Mouse (Mus musculus) left cerebral cortex, postnatal 4 days (tissue): ENCODE measurements around the gene Elmo2. TPM values are rescaled to one million over a fixed set of nuclear protein-coding genes. Genes with fewer than 3 reads are reported as not detected.

Source experiments
- DNase-seq: peaks from one replicate; pipeline ENCODE4 v3.0.0-alpha.2; 2022
- intact Hi-C: fragments of 180-260 bp; cut with DNase I; formaldehyde crosslinking; loops from one replicate; pipeline ENCODE4 v1.15.1; 2025
- total RNA-seq, 2 experiments: library from RNA; stranded (reverse); gene quantifications; 2 replicates each; pipeline ENCODE4 v1.2.3; 2021

The Elmo2 gene
- total RNA-seq, 2 experiments from 2014 or later = 79.3 to 80.6 TPM

DNA sequence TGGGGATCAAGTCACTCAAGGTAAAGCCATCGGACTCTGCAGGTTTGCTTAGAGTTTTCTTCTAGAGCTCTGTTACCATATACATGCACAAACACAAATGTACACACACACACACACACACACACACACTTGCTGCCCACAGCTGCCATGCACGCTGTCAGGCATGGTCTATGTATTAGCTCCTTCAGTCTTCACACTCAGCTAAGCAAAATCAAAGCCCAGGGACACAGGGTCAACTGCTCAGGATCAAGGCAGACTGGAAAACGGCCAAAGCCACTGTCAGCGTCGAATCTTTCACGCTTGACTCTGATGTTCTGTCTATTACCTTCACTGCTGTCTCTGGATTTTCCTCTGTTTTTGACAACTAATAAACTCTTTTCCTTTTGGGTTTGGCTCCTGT, 25.4 kb downstream of the Elmo2 start:
- peak; percentile 60 for DNase-seq
- intact Hi-C loops = no loop called here

DNA sequence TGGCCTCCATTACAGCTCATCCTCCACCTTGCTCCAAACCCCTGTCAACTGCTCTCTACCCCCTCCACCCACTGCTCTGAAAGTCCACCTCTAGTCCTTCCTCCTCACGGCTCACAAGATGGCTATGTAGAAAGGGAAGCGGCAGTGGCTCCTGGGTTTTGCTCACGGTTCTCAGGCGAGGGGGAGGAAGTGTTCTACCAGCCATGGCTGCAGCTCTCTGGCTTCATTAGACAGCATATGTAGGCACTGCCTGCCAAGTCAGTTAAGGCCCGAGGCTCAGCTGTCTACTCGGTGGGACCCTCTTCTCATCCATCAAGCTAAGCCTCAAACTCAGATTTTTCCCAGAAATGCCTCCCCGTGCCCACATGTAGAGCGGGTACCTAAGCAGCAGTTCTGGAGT, 25.9 kb downstream of the Elmo2 start:
- intact Hi-C loops = no loop called here
- peak; percentile 77 for DNase-seq

DNA sequence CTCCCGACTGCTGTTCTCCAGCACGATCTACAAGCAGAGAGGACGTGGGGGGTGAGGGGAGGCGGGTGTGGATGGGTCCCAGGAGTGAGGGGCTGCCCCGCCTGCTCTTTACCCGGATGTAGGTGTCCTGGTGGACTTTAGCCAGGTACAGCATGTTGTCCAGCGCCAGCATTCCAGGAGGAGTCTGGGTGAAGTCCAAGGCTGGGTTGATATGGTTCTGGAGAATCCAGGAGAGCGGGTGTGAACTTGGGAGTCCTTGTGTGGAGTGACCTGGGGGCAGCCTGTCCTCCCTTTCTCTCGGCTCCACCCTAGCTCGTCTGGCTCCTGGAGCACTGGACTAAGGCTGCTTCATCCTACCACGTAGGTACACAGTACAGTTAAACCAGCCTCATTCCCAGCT, 28.9 kb downstream of the Elmo2 start:
- DNase-seq = no peak
- intact Hi-C loops = no loop called here

DNA sequence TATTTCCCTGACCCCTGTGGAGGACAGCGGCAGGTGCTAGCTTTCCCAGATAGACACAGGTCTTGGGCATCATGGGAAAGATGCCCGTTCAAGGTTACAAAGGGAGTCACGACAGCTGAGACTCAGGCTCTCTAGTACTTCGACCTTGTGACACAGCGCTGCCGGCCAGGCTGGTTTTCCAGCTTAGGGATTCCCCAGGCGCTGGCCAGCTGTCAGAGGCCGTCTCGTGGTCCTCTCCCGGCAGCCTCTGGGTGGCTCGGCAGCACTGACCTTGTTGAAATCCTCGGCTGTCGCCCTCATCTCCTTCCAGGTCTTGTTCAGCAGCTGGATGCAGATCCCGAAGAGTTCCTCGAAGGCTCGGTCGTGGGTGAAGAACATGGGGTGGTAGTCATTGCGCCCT, 29.7 kb downstream of the Elmo2 start:
- DNase-seq = no peak
- intact Hi-C loops = no loop called here

DNA sequence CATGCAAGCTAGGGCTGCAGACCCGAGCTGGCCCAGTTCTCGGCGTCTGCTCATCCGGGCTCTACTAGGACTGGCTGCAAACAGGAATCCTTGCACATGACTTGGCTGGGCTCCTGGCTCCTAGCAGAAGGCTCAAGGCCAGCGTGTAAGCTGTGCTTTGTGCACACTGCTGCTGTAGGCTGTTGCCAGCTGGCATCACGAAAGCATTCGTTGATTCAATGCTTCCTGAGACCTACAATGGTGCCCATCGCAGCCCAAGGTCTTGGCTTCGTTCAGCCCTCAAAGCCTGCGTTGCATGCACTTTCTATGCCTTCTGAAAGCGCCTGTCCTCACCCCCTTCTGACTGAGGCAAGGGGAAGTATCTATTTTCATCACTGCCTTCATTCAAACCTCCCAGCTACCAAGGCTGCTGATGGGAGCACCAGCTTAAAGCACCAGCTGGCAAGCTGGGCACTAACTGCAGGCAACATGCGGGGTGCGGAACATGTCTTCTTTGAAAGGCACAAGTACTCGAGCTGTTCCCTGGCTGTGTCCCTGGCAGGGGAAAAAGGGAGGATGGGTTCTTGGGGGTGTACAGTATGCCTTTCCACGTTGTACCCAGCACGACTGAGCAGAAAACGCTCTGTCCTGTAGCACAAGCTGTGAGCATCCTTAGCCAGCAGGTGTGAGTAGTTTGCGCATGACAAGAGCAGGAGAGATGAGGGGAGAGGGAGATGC, 37.8 kb downstream of the Elmo2 start:
- intact Hi-C loops = no loop called here
- DNase-seq = peak; percentile 98

DNA sequence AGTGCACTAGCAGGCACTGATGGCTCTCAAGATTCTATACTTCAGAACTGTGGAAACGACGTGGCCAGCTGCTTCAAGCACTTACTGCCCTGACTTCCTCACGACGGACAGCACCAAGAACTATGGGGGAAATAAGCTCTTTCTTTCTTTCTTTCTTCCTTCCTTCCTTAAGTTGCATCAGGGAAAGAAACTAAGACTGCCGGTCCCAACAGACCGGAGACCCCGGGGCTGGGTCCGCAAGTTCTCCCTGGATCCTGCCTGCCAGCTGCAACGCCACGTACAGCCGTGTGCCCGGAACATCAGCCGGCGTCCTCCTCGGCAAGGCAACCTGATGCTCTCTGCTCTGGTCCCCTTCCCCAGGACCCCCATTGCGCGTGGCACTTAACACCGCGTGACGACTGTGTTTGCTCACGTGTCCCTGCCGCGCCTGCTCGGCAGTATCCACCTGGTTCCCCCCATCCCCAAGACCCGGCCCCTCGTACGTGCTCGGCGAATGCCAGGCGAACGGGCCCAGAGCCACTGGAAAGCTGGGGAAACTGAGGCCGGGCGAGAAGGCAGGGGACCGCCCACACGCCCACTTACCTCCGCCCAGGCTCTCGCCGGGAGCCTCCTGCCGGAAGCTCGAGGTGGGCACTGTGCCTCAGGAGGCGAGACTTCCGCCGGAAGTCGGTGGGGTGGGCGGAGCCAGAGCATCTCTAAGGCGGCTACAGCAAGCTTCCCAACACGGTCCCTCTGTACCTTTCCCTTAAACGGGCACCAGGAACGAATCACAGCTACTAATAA, 38.9 kb downstream of the Elmo2 start, which contains the start of gene Slc35c2:
Gene Slc35c2, minus strand, starts transcription at position 668 of the 783 bp plus-strand sequence.
- intact Hi-C loops = no loop called here

DNA sequence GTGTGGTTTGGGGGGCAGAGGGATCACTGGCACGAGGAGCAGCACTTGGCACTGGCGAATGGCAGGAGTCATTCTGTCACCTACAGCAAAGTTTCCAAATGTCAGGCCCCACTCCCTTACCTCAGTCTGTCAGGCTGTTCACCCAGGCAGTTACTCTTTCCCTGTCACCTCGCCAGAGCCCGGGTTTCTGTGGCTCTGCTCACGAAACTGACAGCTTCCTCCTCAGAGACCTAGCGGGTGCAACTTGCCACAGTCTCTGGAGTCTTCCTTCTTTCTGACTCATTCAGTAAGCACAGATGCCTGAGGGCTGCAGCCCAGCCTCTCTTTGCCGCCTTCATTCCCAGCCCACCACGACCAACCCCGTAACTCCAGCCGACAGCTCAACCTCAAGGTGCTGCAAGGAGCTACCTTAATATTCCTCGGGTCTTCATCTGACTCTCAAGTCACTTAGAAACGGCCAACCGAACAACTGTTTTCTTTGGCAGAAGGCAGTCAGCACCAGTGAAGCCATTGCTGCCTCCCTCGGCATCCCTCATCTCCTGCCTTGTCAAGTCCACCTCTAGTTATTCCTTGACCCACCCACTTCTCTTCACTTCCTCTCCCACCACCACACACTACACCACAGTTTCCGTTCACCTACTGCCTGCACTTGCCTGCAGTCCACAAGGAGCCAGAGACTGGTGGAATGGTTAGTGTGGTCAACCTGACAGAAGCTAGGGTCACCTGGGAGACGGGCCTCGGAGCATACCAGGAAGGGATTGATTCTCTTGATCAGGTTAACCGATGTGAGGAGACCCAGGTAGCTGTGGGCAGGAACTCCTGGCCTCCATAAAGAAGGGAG, 39.7 kb downstream of the Elmo2 start:
- intact Hi-C loops = no loop called here
- DNase-seq = peak; percentile 32

More for the DNA sequence above, 38.9 kb downstream of the Elmo2 start, which contains the start of gene Slc35c2:
- DNase-seq = peak; percentile 94

DNA sequence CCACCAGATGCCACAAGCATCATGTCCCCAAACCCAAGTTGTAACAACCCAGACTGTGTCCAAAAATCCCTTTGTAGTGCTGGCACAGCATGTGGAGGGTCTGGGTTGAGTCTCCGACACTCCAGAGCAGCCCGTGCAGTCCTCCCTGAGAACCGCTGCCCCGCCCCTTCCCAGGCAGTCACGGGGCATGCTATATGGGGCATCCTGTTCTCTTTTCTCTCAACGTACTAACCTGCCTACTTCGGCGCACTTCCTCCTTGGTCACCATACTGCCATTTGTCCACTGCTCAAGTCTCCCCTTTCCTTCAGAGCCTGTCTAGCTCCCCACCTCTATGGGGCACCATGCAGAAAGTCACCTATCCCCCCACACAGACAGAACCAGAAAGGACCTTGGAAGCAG, 40.7 kb downstream of the Elmo2 start:
- DNase-seq = peak; percentile 3
- intact Hi-C loops = no loop called here

DNA sequence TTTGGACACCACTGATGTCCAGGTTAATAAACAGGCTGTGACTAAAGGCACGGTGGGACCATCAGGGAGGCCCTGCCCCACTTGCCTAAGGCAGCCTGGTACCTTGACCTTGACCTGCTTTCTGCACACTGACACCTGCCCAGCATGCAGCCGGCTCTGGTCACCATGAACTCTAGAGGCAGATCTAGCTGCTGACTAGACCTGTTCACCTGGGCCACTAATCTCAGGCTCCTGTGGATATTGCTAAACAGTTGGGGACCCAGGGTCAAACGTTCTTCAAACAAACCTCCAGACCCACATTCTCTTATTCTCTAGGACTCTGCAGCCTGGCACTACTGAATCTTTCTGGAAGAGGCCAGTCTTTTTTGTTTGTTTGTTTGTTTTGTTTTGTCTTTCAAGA, 41.2 kb downstream of the Elmo2 start:
- DNase-seq = no peak
- intact Hi-C loops = no loop called here

DNA sequence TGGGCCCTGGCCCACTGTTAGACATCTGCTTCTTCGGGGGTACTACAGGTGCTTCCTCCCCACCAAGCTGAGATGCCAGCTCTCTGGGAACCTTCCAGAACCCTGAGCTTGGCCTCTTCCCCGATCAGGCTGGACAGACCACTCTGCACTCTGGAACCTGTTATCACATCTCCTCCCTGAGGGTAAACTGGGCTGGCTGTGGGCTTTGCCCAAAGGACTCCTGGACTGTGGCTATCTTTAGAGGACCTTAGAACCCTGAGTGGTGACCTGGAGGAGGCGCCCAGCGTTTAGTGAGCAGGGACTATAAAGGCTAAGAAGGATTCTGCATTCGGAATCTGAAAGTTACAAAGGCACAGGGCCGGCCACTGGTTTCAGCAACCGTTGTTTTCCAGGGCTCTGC, 41.9 kb downstream of the Elmo2 start:
- intact Hi-C loops = no loop called here
- DNase-seq = peak; percentile 1

DNA sequence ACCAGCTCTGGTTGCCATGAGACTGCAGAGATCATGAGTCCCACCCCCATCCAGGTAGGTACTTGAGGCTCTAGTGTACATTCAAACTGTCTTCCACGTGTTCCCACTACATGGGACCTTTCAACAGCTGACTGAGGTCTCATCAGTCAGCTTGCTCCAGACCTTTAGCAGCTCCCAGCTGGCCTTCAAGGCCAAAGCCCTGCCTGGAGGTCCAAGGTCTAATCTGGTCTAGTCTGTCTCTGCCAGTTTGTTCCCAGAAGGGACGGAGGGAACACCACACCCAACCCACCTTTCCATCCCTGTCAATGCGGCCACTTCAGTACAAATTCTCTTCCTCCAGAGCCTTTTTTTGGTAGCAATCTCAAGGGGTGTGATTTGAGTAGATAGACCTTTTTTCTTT, 42.6 kb downstream of the Elmo2 start:
- intact Hi-C loops = no loop called here
- DNase-seq = no peak

DNA sequence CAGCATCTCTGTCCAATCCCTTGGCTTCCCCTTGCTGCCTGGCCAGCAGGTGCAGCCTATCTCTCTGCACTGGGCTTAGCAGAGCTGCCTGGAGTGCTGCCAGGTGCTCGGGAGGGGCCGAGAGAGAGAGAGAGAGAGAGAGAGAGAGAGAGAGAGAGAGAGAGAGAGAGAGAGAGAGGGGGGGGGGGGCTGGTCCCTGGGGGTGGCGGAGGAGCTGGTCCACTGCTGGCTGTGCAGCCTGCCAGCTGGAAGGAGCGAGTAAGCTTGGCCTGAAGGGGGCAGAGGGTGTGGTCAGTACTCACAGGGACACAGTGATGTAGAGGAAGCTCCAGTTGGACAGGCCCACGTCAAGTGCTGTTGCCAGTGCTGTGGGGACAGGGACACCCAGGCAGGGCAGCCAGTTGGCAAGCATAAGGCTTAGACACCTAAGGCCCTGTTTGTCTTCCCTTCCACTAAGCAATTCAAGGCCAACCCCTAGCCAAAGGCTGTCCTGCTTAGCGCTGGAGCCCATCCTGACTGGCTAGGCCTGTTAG, 44.4 kb downstream of the Elmo2 start:
- intact Hi-C loops = no loop called here
- DNase-seq = peak; percentile 77

DNA sequence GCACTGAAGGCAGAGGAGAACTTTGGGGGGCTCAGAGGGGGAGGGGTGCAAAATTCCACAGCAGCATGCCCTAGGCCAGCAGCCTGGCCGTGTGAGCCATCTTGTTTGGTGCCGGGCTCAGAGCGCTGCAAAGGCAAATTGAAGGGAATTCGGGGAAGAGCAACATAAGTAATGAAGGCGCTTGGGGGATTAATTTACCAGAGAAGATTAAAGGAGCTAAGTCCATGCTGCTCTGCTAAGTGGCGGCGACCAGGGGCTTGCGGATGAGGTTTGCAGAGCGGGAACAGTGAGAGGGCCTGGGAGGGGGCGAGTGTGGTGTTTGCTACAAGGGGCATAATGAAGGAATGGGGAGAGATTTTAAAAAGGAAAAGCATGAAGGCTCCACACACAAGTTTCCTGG, 46.9 kb downstream of the Elmo2 start:
- intact Hi-C loops = no loop called here
- DNase-seq = no peak

DNA sequence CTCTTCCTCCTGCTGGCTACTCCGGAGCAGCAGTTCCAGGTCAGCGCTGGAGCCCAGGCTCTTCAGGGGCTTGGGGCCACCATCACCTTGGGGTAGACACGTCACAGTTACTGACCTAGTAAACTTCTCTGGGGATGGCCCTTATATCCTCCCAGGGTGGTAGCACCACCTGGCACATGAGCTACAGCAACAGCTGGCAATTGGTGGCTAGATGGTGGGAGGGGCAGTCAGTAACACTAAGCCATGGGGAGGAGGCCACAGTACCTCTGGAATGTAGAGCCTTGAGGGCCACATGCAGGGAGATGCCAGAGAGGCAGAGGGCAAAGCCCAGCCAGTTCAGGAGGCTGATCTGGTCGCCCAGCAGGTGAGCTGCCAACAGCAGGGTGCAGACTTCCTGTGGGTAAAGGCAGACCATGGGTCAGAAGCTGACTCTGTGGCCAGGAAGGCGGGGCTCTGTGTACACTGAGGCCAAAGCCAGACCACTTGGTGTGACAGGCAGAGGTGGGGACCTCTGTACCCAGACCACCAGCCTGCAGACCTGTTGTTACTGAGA, 49.0 kb downstream of the Elmo2 start:
- DNase-seq = peak; percentile 12
- intact Hi-C loops = loop anchor here (2.0 kb wide), 1 partner anchor 202 kb away; no protein-coding TSS in a partner anchor

DNA sequence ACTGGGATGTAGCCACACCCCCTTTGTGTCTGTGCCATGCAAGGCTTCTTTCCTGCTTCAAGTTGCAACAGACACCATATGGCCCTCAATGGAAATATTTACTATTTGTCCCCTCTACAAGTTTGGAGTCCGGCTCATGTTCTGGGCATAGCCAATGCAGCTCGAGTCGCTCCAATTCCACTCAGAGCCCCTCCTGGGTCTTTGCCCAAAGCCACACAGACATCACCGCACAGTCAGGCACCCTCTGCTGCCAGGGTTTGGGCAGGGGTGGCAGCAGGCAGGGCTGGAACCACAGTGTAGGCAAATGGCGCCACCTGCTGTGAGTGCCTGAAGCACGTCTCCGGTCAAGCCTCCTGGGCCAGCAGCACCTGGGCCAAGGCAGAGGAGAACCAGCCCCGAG, 50.5 kb downstream of the Elmo2 start:
- DNase-seq = peak; percentile 94
- intact Hi-C loops = loop anchor here (2.0 kb wide), 1 partner anchor 201 kb away; no protein-coding TSS in a partner anchor

DNA sequence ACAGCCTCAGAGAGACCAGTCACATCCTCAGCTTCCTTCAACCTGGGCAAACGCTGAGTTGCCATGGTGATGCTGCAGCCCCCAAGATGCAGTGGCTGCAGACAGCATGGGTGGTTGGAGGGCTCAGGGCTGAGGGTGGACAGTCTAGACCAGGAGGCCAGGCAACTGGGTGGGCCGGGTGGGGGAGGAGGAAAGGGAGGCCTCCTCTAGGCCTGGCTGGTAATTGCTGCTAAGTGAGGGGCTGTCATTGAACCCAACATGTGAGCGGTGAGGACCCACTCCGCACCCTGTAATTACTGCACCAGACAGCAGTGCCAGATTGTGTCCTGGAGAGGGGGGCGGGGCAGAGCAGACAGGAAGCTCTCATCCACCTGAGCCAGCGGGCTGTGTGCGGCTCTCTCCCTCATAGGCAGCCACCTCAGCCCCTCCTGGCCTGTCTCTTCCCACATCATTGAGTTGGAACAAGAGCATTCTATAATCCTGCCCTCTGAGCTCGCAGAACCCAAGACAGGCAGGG, 51.1 kb downstream of the Elmo2 start:
- DNase-seq = peak; percentile 51
- intact Hi-C loops = no loop called here

DNA sequence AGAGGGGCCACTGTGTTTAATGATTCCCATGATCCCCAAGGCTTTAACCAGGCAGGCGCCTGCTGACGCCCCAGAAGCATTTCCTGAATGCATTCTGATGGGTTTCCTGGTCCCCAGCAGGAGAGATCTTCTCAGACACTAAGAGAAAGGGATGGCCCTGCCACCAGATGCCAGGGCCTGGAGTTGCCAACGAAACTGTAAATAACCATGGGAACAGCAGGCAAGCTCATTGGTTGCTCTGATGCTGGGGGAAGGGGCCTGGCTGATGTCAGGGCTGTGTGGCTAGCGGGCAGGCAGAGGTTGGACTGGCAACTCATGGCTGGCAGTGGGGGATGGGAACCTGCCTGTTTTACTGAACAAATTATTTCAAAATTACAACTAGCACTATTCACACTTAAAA, 52.7 kb downstream of the Elmo2 start:
- intact Hi-C loops = no loop called here

DNA sequence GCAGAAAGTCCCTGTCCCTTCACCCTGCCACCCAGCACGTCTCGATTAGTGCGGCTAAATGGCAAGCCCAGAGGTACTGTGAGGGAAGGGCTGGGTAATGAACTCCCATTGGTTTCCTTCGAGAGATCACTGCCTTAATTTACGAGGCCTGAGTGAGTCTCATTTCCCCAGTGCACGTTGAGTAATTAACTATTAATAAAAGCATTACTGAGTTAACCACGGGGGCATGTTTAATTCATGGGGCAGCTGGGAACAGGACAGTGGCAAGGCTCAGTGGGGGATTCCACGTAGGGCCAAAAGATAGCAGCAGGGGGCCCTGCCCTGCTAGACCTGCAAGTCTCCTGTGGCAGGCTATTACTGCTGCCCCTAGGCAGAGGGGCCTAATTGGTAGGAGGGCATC, 55.0 kb downstream of the Elmo2 start:
- no peak for DNase-seq
- intact Hi-C loops = no loop called here

More for the DNA sequence above, 52.7 kb downstream of the Elmo2 start:
- peak; percentile 76 for DNase-seq

DNA sequence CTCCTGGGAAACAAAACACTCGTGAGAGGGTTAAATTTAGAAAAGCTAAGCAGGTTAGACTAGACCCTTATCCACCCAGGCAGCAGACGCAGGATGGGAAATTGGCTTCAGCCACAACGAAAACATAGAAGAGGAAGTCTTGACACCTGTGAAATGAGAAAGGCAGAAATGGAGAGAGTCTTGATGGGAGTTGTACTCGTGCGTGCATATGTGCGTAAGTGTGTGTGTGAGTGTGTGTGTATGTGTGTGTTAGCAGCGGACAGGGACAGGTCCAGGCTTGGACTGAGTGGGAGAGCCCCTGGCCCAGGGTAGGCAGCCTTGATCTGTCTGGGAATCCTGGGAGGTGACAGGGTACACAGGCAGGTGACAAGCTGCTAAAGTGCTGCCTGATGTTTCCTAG, 55.4 kb downstream of the Elmo2 start:
- intact Hi-C loops = no loop called here
- no peak for DNase-seq

DNA sequence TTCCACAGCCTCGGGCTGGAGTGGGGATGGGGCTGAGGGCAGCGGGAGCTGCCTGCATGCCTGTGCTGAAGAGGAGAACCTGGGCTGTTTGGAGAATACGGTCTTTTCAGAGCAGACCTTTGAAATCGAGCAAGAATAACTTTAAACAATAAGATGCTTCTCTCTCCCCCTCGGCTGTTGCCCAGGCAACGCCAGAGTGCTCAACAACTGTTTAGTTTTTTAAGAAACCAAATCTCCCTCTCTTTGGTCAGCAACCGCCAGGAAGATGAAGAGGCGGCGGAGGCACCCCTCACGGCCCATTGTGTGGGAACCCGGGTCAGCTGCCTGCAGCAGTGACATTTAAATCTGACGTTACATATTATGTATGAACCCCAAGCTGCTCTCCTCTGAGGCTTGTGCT, 59.5 kb downstream of the Elmo2 start:
- no peak for DNase-seq
- intact Hi-C loops = no loop called here
